Mouse (Mus musculus): Measurements from ENCODE around the gene Hsd17b11.
"Not testable (repeated sequence)": the region's sequence is repeated elsewhere in the genome, so short reads cannot be mapped to it uniquely, and the experiment has no call there.

Hsd17b11 gene

GRCm38 (mm10) chr5:103980705-103981560, 40.8 kb downstream of the Hsd17b11 start:
- DNase-seq (ENCODE audit: low spot score in 2 of 2): no peak

- no peak for DNase-seq (ENCODE audit: low spot score in 2 of 2)
These were observed 43.7 kb downstream of the Hsd17b11 start for GRCm38 (mm10) chr5:103977907-103978570.

- no peak for DNase-seq (ENCODE audit: low spot score in 2 of 2)
These were observed 44.4 kb downstream of the Hsd17b11 start, which contains the start of gene Hsd17b13 for GRCm38 (mm10) chr5:103977297-103977696. Hsd17b13 (minus strand) TSS chr5:103977410.

GRCm38 (mm10) chr5:103975736-103976135, 46.0 kb downstream of the Hsd17b11 start:
- DNase-seq (ENCODE audit: low spot score in 2 of 2): no peak

- no peak for DNase-seq (ENCODE audit: low spot score in 2 of 2)
These were observed 48.9 kb downstream of the Hsd17b11 start for GRCm38 (mm10) chr5:103972801-103973200.

GRCm38 (mm10) chr5:103972379-103972778, 49.3 kb downstream of the Hsd17b11 start:
- no peak for DNase-seq (ENCODE audit: low spot score in 2 of 2)

- no peak for DNase-seq (ENCODE audit: low spot score in 2 of 2)
These were observed 50.7 kb downstream of the Hsd17b11 start for GRCm38 (mm10) chr5:103971051-103971450.

- no peak for DNase-seq (ENCODE audit: low spot score in 2 of 2)
These were observed 58.7 kb downstream of the Hsd17b11 start for GRCm38 (mm10) chr5:103962935-103963429.

GRCm38 (mm10) chr5:103954638-103955037, 67.1 kb downstream of the Hsd17b11 start:
- no peak for DNase-seq (ENCODE audit: low spot score in 2 of 2)

- DNase-seq (ENCODE audit: low spot score in 2 of 2): no peak
These were observed 68.3 kb downstream of the Hsd17b11 start for GRCm38 (mm10) chr5:103953135-103954083.

- not testable (repeated sequence) for DNase-seq (ENCODE audit: low spot score in 2 of 2)
These were observed 71.6 kb downstream of the Hsd17b11 start for GRCm38 (mm10) chr5:103950138-103950537.

GRCm38 (mm10) chr5:103943183-103943582, 78.5 kb downstream of the Hsd17b11 start:
- no peak for DNase-seq (ENCODE audit: low spot score in 2 of 2)

GRCm38 (mm10) chr5:103939856-103940255, 81.9 kb downstream of the Hsd17b11 start:
- DNase-seq (ENCODE audit: low spot score in 2 of 2): no peak

Measured in urinary bladder, adult 18-20 months (tissue).